Mouse (Mus musculus): ENCODE results near the gene Adamts8. TPM values are rescaled to one million over a fixed set of nuclear protein-coding genes. Genes with fewer than 3 reads are reported as not detected.

Adamts8 gene
- total and polyA plus RNA-seq, 3 experiments: not detected

DNA sequence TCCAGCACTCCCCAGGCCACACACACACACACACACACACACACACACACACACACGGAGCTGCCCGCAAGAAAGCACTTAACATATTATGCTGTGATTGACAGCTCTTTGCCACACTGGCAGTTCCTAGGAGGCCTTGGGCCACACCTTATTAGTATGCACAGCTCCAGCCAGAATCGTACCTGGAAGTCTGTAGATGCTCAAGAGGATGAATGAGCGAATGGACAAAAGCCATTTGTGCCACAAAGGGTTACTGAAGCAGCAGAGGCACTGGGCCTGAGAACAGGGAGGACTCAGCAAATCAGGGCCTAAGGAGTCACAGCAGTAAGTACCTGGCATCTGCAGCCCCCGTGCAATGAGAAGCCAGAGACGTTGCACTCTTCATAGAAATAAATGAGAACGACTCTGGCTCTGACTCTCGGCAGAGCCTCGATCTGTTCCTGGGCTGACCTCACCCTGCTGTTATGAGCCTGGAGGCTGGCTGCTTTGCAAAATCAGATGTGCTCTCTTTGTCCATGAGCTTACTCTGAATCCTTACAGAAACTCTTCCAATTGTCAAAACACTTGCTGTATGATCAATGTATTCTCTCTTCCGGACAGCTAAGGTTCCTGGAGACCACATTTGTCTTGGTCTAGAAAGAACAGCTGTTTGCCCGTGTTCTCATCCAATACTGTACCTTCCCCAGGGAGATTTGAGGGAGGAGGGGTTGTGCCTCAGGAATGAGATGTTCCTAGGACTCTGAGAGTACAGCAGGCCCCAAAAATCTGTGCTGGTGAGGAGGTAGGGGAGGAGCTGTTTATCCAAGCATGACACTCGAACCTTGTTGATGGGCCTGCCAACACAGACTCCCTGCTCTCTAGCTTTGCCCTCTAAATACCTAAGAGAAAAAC, 23.7 kb upstream of the Adamts8 start:
- DNase-seq (ENCODE audit: low read depth, low spot score): no peak
- Histone ChIP-seq H3K9ac (ENCODE audit: control insufficient read depth, low read depth, low read length, poor library complexity, severe bottlenecking) (no peak overlapping the region), H3K27ac (ENCODE audit: control insufficient read depth, low read depth, low read length) (no peak overlapping the region), H3K79me2 (ENCODE audit: control insufficient read depth, insufficient read depth, low read length, poor library complexity) (no peaks in the 10 kb centered on the region), H3K27me3 (ENCODE audit: control insufficient read depth in 1 of 2, insufficient read depth in 2 of 2, low read length in 2 of 2) (no peaks in the 10 kb centered on the region), H3K36me3 (ENCODE audit: control insufficient read depth in 1 of 2, insufficient read depth in 2 of 2, low read length in 2 of 2) (no peaks in the 10 kb centered on the region), H3K4me1 (ENCODE audit: control insufficient read depth in 1 of 2, insufficient read depth in 2 of 2, low read length in 2 of 2) (no peaks in the 10 kb centered on the region), H3K4me3 (ENCODE audit: control insufficient read depth in 1 of 2, insufficient read depth in 1 of 2, low read depth in 2 of 2, low read length in 2 of 2) (no peak overlapping the region), H3K9me3 (replicated peaks; ENCODE audit: insufficient read depth, low read length) (no peaks in the 10 kb centered on the region)
- no peak for TF ChIP-seq SIN3A (IDR thresholded peaks at IDR 0.05; ENCODE audit: low read length)
- TF ChIP-seq MXI1 (IDR thresholded peaks at IDR 0.05; ENCODE audit: low read depth, low read length): no peak
- TF ChIP-seq NELFE (IDR thresholded peaks at IDR 0.05; ENCODE audit: low read depth, low read length): no peak
- no peak for TF ChIP-seq EP300 (IDR thresholded peaks at IDR 0.05; ENCODE audit: low read depth in 1 of 2, low read length in 2 of 2)
- TF ChIP-seq BHLHE40 (IDR thresholded peaks at IDR 0.05; ENCODE audit: borderline replicate concordance, low read depth, low read length): no peak
- no peak for TF ChIP-seq RCOR1 (IDR thresholded peaks at IDR 0.05; ENCODE audit: low read depth, low read length)
- TF ChIP-seq ZC3H11A (IDR thresholded peaks at IDR 0.05; ENCODE audit: low read depth, low read length): no peak
- no peak for TF ChIP-seq MAZ (IDR thresholded peaks at IDR 0.05; ENCODE audit: low read depth, low read length)
- TF ChIP-seq ZKSCAN1 (IDR thresholded peaks at IDR 0.05; ENCODE audit: low read depth, low read length): no peak
- no peak for TF ChIP-seq MEF2A (IDR thresholded peaks at IDR 0.05; ENCODE audit: extremely low read depth, insufficient replicate concordance, low read depth, low read length, poor library complexity, severe bottlenecking)
- TF ChIP-seq ELF1 (IDR thresholded peaks at IDR 0.05; ENCODE audit: low read depth, low read length): no peak
- TF ChIP-seq TAL1 (IDR thresholded peaks at IDR 0.05; ENCODE audit: low read length): no peak
- no peak for TF ChIP-seq E2F4 (IDR thresholded peaks at IDR 0.05; ENCODE audit: borderline replicate concordance, low read depth, low read length)
- no peak for TF ChIP-seq TCF12 (IDR thresholded peaks at IDR 0.05; ENCODE audit: low read depth, low read length)
- no peak for TF ChIP-seq POLR2AphosphoS5 (IDR thresholded peaks at IDR 0.05; ENCODE audit: borderline replicate concordance, low read depth, low read length)
- no peak for TF ChIP-seq JUND (IDR thresholded peaks at IDR 0.05; ENCODE audit: low read depth, low read length)
- TF ChIP-seq RAD21 (IDR thresholded peaks at IDR 0.05; ENCODE audit: low read depth, low read length): no peak
- TF ChIP-seq MYB (IDR thresholded peaks at IDR 0.05; ENCODE audit: low read depth, low read length): no peak

DNA sequence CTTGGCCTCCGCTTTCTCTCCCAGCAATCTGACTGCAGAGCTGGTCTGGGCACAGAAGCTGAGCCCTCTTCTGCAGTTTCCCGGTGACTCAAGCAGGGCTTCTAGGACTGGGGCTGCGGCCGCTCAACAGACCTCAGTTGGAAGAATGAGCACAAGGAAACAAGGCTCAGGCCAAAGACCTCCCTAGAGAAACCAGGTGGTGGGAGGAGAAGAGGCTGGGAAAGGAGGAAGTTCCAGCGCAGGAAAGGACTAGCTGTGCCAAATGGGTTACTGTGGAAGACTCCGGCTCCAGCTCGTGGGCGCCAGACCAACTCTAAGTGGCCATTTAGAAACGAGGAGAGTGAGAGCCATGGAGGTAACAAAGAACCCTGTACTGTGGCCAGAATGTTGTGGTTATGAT, 22.7 kb upstream of the Adamts8 start:
- Histone ChIP-seq H3K9me3 (replicated peaks; ENCODE audit: insufficient read depth, low read length) (no peaks in the 10 kb centered on the region), H3K4me3 (ENCODE audit: control insufficient read depth in 1 of 2, insufficient read depth in 1 of 2, low read depth in 2 of 2, low read length in 2 of 2) (no peak overlapping the region), H3K27ac (ENCODE audit: control insufficient read depth, low read depth, low read length) (no peak overlapping the region), H3K36me3 (ENCODE audit: control insufficient read depth in 1 of 2, insufficient read depth in 2 of 2, low read length in 2 of 2) (no peaks in the 10 kb centered on the region), H3K79me2 (ENCODE audit: control insufficient read depth, insufficient read depth, low read length, poor library complexity) (no peaks in the 10 kb centered on the region), H3K27me3 (ENCODE audit: control insufficient read depth in 1 of 2, insufficient read depth in 2 of 2, low read length in 2 of 2) (no peaks in the 10 kb centered on the region), H3K9ac (ENCODE audit: control insufficient read depth, low read depth, low read length, poor library complexity, severe bottlenecking) (no peak overlapping the region), H3K4me1 (ENCODE audit: control insufficient read depth in 1 of 2, insufficient read depth in 2 of 2, low read length in 2 of 2) (no peaks in the 10 kb centered on the region)
- no peak for TF ChIP-seq KAT2A (conservative IDR thresholded peaks at IDR 0.05; ENCODE audit: low read depth, low read length)
- no peak for TF ChIP-seq ELF1 (IDR thresholded peaks at IDR 0.05; ENCODE audit: low read depth, low read length)
- no peak for DNase-seq (ENCODE audit: low read depth, low spot score)
